Mouse (Mus musculus): ENCODE results near the gene Gm8068. TPM values are rescaled to one million over a fixed set of nuclear protein-coding genes. Genes with fewer than 3 reads are reported as not detected.

Gm8068 gene
- total RNA-seq (2023) = not detected

GRCm38 (mm10) chr14:41701785-41702184 is at the start of gene Gm8068:
TSS of gene Gm8068 (minus strand) at chr14:41701885.

DNA sequence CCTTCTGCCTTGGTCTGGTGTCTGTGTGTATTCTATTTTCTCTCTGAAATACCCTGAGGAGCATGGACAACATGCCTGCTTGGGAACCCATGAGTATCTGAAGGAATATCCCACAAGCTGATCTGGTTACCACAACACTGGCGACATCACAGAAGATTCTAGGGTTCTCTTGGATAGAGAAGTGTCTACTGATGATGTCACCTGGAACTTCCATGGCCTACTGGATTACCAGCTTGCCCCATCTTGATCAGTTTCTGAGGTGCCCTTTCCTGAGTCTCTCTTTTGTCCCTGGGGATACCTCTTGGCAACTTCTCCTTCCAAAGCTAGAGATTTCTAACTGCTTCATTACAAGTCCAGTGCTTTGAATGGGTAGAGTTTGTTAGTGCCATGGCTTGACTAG is 48.8 kb upstream of the Gm8068 start, which contains the start of gene Gm7929:
TSS of gene Gm7929 (minus strand) at position 101 of the 400 bp plus-strand sequence.

Other genes with a start within 250 kb of the Gm8068 start
- gene Gm7954, start 248.4 kb downstream of the Gm8068 start, total RNA-seq (2023) = not detected
- not detected for gene Gm3486, start 212.4 kb downstream of the Gm8068 start, total RNA-seq (2023)
- gene Gm7970, start 146.3 kb downstream of the Gm8068 start, total RNA-seq (2023) = not detected
- gene 1700049E17Rik2, start 128.7 kb downstream of the Gm8068 start, total RNA-seq (2023) = not detected
- not detected for gene Gm3072, start 77.3 kb downstream of the Gm8068 start, total RNA-seq (2023)
- not detected for gene Gm3676, start 55.4 kb downstream of the Gm8068 start, total RNA-seq (2023)
- not detected for gene Gm7929, start 48.7 kb upstream of the Gm8068 start, total RNA-seq (2023)
- not detected for gene Gm47189, start 70.6 kb upstream of the Gm8068 start, total RNA-seq (2023)
- not detected for gene Gm7980, start 205.4 kb upstream of the Gm8068 start, total RNA-seq (2023)
- not detected for gene 1700049E17Rik1, start 223.1 kb upstream of the Gm8068 start, total RNA-seq (2023)
- not detected for gene 1700024B05Rik, start 242.1 kb upstream of the Gm8068 start, total RNA-seq (2023)

Data from CD4-positive naive resting alpha-beta T cell, adult 57 days (primary cell).